Mouse (Mus musculus) layer of hippocampus, adult 2 months (tissue): Measurements from ENCODE around the gene Hoxc4. TPM values are rescaled to one million over a fixed set of nuclear protein-coding genes. Genes with fewer than 3 reads are reported as not detected.

Experiments
- DNase-seq, 2 experiments: peaks; one replicate each; pipeline ENCODE4 v3.0.0; 2022; ENCODE audit warnings: low spot score in 2 of 2
- H3K27ac ChIP-seq: fragments of 200-600 bp; 2 replicates; pipeline ENCODE4 v1.8.1; 2022
- H3K4me3 ChIP-seq: fragments of 200-600 bp; 2 replicates; pipeline ENCODE4 v1.8.1; 2022; ENCODE audit warnings: mild to moderate bottlenecking
- CTCF ChIP-seq: fragments of 200-600 bp; conservative IDR thresholded peaks from 2 replicates; pipeline ENCODE4 v1.8.1; 2022; ENCODE audit warnings: antibody characterized with exemption, mild to moderate bottlenecking, moderate library complexity
- total RNA-seq, 2 experiments: library from RNA; stranded (reverse); gene quantifications; 2 replicates each; pipeline ENCODE4 v1.2.3; 2021

Hoxc4 gene
- total RNA-seq, 2 experiments from 2014 or later = not detected

DNA sequence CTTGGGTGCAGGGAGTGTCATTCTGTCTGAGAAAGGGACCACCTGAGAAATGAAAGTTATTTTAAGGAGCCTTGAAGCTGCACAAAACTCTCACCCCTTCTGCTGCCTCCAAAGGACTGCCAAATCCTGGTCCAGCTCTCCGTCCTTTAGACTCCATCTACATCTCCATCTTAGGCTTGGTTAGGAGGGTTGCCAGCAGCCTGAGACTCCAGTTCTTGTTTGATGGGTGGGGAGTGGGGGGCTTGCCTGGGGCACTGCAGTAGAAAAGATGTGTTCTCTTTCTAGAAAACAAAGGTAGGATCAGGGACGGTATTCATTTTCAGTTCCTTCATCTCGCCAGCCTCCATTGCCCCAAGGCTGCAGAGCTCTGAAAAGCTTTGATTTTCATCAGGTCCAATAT, 21.3 kb upstream of the Hoxc4 start:
- no peak overlapping the region for H3K27ac ChIP-seq
- DNase-seq = no peak
- no peak overlapping the region for H3K4me3 ChIP-seq
- TF ChIP-seq CTCF = no peak

DNA sequence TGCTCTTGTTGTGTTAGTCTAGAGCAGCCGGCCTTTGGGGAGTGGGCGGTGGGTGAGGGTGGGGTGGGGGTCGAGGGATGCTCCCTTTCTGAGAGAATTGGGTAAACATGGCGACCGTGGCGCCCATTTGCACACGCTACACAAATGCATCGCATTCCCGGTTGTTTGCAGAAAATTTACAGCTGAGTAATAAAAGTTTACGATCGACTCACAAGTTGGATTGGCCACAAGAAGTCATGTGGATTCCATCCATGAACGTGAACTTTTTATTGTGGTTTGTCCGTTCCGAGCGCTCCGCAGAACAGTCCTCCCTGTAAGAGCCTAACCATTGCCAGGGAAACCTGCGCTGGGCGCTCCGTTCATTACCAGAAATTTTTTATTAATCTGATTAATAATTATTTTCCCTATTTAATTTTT, 20.8 kb upstream of the Hoxc4 start, which contains the start of gene Hoxc6:
Gene Hoxc6 (plus strand): TSS at position 319 of the 417 bp plus-strand sequence.
- DNase-seq = no peak
- H3K27ac ChIP-seq = no peak within 1 kb of the TSS
- H3K4me3 ChIP-seq = peak within 1 kb of the TSS; percentile 51
- TF ChIP-seq CTCF = no peak

DNA sequence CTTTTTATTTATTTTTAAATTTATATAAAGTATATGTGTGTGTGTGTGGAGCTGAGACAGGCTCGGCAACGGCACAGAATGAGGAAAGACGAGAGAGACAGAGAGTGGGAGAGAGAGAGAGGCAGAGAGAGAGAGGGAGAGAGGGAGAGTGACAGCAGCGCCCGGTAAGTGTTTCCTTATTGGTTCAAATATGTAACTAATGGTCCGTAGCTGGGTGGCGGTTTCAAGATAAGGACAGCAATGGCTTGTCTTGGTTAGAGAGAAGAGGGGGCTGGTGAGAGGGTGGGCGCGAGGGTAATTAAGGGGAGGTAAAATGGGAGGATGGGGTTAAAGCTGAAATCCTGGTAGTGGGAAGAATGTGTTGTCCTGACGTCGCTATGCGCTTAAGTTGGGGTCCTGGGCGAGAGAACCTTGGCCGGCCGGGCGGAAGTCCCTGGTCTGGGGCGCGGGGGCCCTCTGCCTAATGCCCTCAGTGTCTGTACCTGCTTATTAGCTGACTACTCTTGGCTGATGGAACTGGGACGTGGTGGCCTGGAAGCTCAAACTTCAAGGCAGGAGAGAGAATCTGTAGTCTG, 20.0 kb upstream of the Hoxc4 start:
- no peak for TF ChIP-seq CTCF
- Histone ChIP-seq H3K4me3 (peak overlapping the region; percentile 51), H3K27ac (no peak overlapping the region)
- no peak for DNase-seq

DNA sequence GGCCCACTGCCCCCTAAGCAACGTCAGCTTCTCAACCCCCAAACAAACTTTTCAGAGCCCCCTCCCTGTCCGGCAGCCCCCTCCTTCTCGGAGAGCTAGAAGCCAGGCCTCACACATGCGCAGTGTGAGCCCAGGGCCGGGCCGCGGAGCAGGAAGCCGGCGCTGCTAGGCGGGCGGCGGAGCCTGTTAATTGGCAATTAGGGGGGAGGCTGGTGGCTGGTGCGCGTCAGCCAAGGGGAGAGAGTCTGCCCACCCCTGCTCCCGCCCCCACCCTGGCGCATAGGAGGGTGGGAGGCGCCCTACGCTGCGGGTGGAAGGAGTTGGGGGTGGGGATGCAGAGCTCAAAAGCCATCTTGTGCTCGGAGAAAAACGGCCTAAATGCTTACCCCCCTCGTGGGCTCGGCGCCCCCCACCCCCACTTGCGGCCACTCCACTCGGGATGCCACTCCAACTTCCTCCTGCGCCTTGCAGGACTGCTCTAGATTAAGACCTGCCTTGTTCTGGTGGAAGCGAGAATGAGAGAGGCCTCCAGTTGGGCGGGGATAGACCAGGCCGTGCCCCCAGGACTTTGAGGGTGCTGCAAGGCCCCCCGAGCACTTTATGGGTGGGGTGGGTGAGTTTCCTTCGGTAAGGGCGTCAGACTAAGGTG, 19.4 kb upstream of the Hoxc4 start:
- peak; percentile 5 to 36 for DNase-seq
- no peak overlapping the region for H3K27ac ChIP-seq
- TF ChIP-seq CTCF = no peak
- peak overlapping the region; percentile 51 for H3K4me3 ChIP-seq

DNA sequence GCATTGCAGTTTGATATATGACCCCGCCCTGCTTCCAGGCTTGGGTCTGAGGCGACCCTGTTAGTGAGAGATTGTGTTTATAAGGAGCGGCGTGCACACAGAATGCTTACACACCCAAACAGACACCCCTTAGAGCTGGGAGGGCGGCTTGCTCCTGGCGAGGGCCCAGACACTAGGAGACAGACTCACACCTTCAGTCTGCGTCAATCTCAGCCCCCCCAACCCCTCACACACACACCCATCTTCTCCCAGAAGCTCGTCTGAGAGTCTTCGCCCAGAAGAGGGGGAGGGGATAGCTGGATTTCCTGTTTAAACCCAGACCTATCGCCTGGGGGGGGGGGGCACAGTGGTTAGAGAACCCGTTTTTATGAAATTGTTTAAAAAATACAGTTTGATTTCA, 18.8 kb upstream of the Hoxc4 start:
- DNase-seq = no peak
- Histone ChIP-seq H3K27ac (no peak overlapping the region), H3K4me3 (no peak overlapping the region)
- TF ChIP-seq CTCF = no peak

DNA sequence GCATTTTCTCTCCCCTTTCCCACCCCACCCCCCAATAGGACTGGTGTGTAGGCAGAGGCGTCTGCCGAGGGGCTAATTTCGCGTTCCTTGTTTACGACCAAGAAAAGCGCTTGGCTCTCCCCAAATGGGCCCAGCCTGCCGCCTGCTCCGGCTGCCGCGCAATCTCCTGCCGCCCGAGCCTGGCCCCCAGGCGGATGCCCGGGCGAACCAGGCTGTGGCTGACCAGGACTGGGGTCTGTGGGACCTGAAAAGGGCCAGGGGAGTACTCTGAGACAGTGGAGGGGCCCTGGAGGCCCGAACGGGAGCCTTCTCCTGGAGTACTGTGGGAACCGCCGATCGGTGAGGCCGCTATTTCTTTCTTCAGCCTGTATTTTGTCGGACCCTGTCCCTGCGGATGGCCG, 18.2 kb upstream of the Hoxc4 start:
- no peak for TF ChIP-seq CTCF
- no peak for DNase-seq
- no peak overlapping the region for H3K4me3 ChIP-seq

DNA sequence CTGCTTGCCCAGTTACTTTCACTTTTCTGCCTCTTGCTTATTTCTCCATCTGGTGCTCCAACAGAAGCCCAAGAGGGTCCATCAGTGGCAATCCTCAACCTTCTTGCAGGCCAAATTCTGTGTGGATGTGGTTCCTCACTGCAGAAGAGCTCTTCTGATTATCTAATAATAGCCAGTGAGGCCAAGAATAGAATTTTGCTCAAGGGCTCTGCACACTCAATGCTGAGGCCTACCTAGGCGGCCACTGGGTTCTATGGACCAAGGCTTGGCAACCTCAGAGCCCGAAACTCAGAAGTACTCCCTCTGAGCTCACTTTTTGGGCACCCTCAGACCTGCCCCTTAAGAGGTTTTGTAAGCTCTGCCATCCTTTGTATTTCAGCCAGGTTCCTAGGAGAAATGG, 17.4 kb upstream of the Hoxc4 start:
- no peak for DNase-seq
- TF ChIP-seq CTCF = no peak
- Histone ChIP-seq H3K4me3 (no peak overlapping the region), H3K27ac (no peak overlapping the region)

More for the DNA sequence above, 18.2 kb upstream of the Hoxc4 start:
- no peak overlapping the region for H3K27ac ChIP-seq

DNA sequence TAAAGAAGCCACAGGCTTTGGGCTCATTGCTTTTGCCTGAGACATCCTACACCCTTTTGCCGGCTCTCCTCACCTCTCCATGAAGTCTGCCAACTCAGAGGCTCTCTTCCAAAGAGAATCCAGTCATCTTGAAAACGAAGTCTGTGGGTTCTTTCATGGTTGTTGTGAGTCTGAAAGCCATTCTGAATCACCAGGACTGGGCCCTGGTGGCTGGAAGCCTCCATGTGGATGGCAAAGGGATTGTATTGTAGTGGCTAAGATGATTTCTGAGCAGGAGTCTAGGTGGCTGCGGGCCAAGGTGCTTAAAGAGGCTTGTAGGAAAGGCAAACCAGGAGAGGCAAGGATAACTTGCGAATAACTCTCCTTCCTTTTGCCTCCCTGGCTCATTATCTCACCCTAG, 16.6 kb upstream of the Hoxc4 start:
- DNase-seq = no peak
- no peak overlapping the region for H3K27ac ChIP-seq
- no peak overlapping the region for H3K4me3 ChIP-seq
- no peak for TF ChIP-seq CTCF

DNA sequence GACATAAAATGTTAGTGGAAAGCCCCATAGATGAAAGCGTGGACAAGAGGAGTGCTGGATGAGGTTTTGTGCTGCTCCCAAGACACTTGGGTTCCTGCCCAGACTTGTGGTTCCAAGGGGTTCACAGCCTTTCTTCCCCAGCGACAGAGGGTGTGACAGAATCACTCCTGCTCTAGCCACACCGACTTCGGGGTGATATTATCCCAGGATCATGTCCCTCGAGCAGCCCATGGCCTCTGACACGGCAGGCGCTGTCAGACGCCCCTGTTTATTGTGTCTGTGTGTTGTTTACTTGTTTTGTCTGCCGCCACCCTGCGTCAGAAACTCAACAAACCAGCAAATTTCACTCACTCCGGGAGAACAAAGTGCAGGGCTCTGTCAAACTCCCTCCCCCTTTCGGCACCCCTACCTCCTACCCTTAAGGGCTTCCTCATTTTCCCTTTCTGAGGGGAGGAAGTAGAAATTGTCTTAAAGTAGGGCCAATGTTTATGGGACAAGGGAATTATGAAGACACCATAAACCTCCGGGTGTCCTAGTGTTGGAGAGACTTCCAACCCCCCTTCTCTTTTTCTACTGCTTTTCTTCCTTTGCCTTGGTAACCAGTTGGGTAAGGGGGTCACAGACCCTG, 15.8 kb upstream of the Hoxc4 start:
- Histone ChIP-seq H3K27ac (no peak overlapping the region), H3K4me3 (no peak overlapping the region)
- no peak for DNase-seq
- no peak for TF ChIP-seq CTCF

DNA sequence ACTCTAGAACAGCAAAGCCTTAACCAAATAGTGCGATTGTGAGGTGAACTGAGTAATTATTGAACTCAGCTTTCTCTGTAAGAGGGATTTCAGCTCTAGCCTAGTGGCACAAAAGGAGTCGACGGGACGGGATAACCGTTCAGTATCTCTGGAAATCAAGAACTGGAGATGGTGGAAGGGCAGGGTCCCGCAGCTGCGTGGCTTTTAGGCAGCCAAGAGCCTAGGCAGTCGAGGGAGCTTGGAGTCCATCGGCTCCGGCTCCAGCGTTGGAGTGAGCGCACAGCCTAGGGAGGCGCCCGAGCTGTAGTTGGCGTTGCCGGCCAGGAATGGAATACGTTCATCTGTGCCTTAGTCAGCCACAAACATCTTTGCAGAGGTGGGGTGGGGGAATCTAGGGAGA, 13.4 kb upstream of the Hoxc4 start:
- DNase-seq = no peak
- no peak for TF ChIP-seq CTCF
- Histone ChIP-seq H3K27ac (no peak overlapping the region), H3K4me3 (no peak overlapping the region)

DNA sequence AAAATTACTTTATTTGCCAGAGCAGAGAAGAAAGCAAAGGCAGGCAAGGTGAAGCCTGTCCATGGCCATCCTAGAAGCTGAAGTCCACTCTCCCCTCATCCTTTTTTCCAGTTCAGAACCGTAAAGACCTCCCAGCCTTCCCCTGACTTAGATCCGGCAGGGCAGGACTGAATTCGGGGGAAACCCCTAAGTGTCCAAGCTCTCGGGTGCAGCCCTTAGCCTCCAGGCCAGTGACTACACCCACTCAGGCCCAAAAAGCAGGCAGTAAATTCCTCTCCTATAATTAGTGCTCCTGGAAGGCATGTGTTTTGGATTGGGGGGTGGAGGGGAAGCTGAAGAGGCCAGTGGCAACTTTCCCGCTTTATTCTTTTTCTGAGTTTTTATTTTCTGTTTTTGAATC, 12.9 kb upstream of the Hoxc4 start:
- no peak for TF ChIP-seq CTCF
- H3K27ac ChIP-seq = no peak overlapping the region
- DNase-seq = no peak
- H3K4me3 ChIP-seq = no peak overlapping the region

DNA sequence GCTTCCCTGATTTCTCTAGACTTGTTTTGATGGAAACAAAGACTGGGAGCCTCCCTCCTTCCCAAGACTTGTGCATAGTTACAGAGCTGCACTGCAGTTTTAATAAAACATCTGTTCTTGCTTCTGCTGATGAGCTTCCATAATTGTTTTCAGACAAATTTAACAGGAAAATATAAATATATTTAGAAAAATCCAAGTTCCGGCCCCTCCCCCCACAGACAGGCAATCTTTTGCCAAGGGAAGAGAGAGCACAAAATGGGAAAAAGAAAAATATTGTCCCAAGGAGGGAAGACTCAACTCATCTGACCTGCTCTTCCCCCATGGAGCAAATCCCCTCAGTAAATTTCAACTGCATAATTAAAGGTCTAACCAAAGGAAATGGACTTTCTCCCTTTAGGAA, 12.4 kb upstream of the Hoxc4 start:
- no peak overlapping the region for H3K27ac ChIP-seq
- no peak for TF ChIP-seq CTCF
- H3K4me3 ChIP-seq = no peak overlapping the region
- no peak for DNase-seq

DNA sequence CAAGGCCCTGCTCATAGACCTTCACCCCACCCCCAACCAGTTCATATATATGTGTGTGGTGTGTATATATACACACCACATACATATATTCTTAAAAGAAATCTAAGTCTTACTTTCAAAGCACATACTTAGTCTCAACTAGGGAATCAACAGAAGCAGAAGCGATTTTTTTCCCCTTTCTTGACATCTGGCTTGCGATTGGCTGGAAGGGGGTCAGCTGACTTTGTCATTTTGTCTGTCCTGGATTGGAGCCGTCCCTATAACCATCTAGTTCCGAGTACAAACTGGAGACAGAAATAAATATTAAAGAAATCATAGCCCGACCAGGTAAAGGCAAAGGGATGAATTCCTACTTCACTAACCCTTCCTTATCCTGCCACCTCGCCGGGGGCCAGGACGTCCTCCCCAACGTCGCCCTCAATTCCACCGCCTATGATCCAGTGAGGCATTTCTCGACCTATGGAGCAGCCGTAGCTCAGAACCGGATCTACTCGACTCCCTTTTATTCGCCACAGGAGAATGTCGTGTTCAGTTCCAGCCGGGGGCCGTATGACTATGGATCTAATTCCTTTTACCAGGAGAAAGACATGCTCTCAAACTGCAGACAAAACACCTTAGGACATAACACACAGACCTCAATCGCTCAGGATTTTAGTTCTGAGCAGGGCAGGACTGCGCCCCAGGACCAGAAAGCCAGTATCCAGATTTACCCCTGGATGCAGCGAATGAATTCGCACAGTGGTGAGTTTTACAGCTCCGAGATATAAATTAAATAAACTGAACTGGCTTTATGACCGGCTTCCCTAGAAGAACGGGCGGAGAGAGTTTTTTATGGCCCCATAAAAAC, 9.2 kb upstream of the Hoxc4 start:
- no peak for DNase-seq
- no peak overlapping the region for H3K27ac ChIP-seq
- no peak overlapping the region for H3K4me3 ChIP-seq
- no peak for TF ChIP-seq CTCF
